Mouse (Mus musculus): ENCODE data around the gene Gm11146. TPM values are rescaled to one million over a fixed set of nuclear protein-coding genes. Genes with fewer than 3 reads are reported as not detected.

Gm11146 gene
- total RNA-seq, 2 experiments from 2014 or later: not detected

DNA sequence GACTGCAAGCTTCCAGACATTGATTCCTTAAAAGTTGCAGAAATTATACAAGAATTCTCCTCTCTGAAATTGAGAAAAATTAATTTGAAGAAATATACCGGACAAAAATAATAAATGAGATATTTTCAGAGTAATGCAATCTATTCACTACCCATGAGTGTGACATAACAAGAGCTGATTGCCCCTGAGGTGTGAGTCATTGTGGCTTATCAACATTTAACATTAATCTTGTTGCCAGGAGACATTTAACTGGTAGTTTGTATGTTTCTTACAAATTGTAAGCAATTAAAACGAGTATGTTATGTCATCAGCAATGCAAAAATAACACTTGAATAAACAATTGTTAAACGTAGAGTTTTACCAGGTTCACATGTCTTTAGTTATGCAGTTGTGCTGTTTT is 33.5 kb downstream of the Gm11146 start:
- no peak for ATAC-seq (replicated peaks; ENCODE audit: low FRiP score, poor library complexity, severe bottlenecking)

DNA sequence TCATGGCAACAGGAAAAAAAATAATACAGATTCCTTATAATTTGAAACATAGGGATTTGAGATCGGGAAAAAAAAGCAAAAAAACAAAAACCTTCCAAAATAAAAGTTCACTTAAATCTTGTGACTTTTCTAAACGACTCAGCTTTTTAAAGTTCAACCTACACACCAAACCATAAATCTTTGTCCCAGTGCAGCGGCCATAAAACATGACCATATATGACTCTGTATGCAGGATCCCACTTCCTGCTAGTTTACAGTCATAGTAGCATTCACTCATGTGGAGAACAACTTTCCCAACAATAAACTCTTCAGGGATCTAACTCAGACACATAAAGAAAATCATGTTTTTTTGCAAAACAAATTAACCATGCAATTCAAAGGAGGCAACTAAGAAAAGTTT is 39.0 kb downstream of the Gm11146 start:
- no peak for ATAC-seq (replicated peaks; ENCODE audit: low FRiP score, poor library complexity, severe bottlenecking)

DNA sequence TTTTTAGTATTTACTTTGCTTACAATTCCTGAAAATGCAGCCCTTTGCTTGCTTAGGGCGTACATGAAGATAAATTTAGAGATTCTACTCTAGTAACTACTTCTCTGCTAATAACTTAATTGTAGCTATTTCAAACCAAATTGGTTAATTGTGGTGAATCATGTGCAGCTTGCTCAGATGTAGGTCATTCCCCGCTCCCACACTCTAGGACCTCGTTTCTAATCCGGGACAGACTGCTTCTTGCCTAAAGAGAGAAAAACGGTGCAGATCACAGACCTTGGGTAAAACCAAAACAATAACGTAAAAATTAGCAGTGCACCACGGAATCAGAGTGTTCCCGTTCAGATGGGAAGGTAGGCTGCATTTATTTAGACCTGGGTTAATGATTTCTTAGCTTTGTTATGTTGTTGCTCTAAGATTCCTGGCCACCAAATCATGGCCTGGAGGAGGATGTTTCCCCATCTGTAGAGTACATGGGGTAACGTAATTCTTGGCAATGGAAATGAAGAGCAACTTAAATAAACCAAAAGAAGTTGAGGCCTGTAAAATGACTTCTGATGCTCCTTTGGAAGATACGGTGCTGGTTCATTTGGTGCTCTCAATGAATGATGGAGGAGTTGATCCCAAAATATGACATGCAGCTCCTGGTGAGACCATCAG is 45.3 kb downstream of the Gm11146 start:
- ATAC-seq (replicated peaks; ENCODE audit: low FRiP score, poor library complexity, severe bottlenecking): no peak

DNA sequence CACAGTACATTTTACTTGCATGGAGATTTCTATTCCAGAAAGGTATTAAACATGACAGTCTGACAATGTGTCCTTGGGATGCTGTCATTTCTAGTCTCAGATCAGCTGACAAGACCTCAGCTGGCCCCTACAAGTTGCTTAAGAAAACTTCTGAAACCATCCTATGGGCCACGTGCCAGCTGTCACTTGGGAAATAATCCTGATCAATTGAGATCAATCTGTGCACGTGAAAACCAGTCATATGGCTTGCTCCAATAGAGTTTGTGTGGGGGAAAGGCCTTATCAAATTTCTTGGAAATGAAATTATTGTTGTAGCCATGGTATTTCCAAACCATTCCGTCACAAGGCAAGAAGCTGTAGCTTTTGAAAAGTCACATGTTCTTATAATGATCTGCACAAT is 50.8 kb downstream of the Gm11146 start:
- ATAC-seq (replicated peaks; ENCODE audit: low FRiP score, poor library complexity, severe bottlenecking): no peak
